Mouse (Mus musculus) CH12.LX (cell line): ENCODE results near the gene Schip1.

ENCODE experiments used
- CTCF ChIP-seq, 2 experiments: IDR thresholded peaks in 1 of 2; conservative IDR thresholded peaks in 1 of 2; 2 replicates each; pipeline ENCODE4 v1.5.1; 2011 to 2012; ENCODE audit warnings: low read depth in 2 of 2, low read length in 2 of 2, improper control_type of control experiment in 1 of 2, inconsistent platforms in 1 of 2, mild to moderate bottlenecking in 1 of 2, moderate library complexity in 1 of 2
- E2F4 ChIP-seq: IDR thresholded peaks from 2 replicates; pipeline ENCODE4 v1.6.1; 2011; ENCODE audit warnings: low read depth, low read length, improper control_type of control experiment; ENCODE audit not compliant: insufficient replicate concordance
- EP300 ChIP-seq: IDR thresholded peaks from 2 replicates; pipeline ENCODE4 v1.6.1; 2011; ENCODE audit warnings: low read length, improper control_type of control experiment
- NELFE ChIP-seq: IDR thresholded peaks from 2 replicates; pipeline ENCODE4 v1.6.1; 2011; ENCODE audit warnings: low read depth, low read length, improper control_type of control experiment
- POLR2A ChIP-seq: IDR thresholded peaks from 2 replicates; pipeline ENCODE4 v1.6.1; 2011; ENCODE audit warnings: low read depth, mild to moderate bottlenecking, improper control_type of control experiment, low read length
- SIN3A ChIP-seq: IDR thresholded peaks from 2 replicates; pipeline ENCODE4 v1.6.1; 2012; ENCODE audit warnings: low read length, improper control_type of control experiment, inconsistent platforms

GRCm38 (mm10) chr3:68624471-68624870, 559.9 kb downstream of the Schip1 start:
- TF ChIP-seq CTCF (conservative IDR thresholded peaks at IDR 0.05 in 1 of 2, IDR thresholded peaks at IDR 0.05 in 1 of 2; ENCODE audit: low read depth in 2 of 2, low read length in 2 of 2) (no peak), EP300 (no peak), SIN3A (no peak), E2F4 (no peak), NELFE (no peak), POLR2A (no peak)
